Mouse (Mus musculus): ENCODE data around the gene Aldh3a1.
"Not testable (repeated sequence)": the region's sequence is repeated elsewhere in the genome, so short reads cannot be mapped to it uniquely, and the experiment has no call there.

The Aldh3a1 gene

DNA sequence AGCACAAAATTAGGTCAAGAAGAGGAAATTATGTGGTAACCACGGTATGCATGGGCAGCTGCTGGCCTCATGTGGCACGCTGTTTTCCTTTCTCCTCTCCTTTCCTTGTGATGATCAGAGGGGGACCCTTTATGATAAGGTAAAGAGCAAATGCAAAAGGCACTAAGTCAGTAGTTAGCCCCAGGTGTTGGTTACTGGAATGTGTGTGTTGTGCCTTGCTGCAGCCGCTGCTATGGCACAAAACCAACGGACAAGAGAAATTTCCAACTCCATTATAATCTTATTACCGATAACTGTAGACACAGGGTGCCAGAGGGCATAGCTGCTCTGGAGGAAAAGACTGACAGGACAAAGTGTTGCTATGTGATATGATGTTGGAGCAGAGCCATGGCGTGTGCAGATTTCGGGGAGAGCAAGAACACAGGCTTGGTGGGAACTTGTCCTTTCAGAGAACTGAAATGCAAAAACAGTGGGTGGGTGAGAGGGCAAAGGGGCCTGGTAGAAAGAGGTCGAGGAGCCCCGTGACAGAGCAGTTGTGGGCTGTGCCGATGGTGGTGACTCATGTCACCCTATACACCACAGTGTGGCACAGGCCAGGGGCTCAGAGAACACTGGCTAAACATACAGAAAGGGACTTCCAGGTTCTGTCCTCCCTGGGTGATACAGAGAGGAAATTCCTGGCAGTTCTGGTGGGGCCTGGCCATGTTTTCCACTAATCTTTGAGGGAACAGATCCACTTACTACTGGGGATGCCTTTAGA, at the start of gene Aldh3a1:
TSS of gene Aldh3a1 (plus strand) at position 51 of the 760 bp plus-strand sequence.
- DNase-seq (ENCODE audit: low read depth, low spot score), result no peak

DNA sequence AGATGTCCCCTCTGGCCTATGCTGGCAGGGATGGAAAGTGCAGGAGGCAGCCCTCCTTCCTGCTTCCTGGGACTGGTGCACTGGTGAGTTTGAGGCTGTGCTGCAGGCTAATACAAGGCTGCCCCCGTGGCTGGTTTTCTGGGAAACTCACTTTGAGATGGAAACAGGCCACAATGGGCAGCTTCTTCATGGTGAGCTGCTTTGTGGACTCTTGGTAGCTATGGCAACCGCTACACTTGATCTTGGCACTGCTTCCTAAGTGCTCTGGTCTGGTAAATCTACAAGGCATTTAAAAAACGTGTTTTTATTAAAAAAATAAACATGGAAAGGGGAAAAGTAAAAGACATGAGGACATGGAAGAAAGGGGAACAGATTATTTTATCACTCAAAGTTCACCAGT, 49.2 kb upstream of the Aldh3a1 start:
- DNase-seq (ENCODE audit: low read depth, low spot score), result no peak

- DNase-seq (ENCODE audit: low read depth, low spot score), result no peak
These were observed 47.3 kb upstream of the Aldh3a1 start for GRCm38 (mm10) chr11:61159796-61160732.

GRCm38 (mm10) chr11:61161121-61161520, 46.2 kb upstream of the Aldh3a1 start:
- no peak for DNase-seq (ENCODE audit: low read depth, low spot score)

GRCm38 (mm10) chr11:61162776-61163175, 44.6 kb upstream of the Aldh3a1 start:
- no peak for DNase-seq (ENCODE audit: low read depth, low spot score)

- no peak for DNase-seq (ENCODE audit: low read depth, low spot score)
These were observed 44.0 kb upstream of the Aldh3a1 start for GRCm38 (mm10) chr11:61163341-61163740.

DNA sequence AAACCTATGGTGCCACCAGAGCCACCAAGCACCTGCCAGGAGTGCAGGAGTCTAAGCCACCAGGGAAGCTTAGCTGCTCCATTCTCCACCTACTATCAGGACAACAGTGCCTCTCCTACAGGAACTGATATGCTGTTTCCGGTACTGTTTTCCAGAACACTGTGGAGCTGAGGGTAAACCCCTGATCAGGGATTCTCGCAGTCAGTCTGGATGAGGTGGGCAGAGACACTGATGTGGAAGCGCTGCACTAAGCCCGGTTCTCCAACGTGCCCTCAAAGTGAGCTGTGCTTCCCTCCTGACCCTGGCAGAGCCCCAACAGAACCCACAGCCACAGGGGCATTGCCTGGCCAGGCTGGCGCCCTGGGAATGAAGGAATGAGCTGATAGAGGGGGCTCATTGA, 43.0 kb upstream of the Aldh3a1 start:
- DNase-seq (ENCODE audit: low read depth, low spot score), result no peak

GRCm38 (mm10) chr11:61164881-61165280, 42.5 kb upstream of the Aldh3a1 start:
- no peak for DNase-seq (ENCODE audit: low read depth, low spot score)

- DNase-seq (ENCODE audit: low read depth, low spot score), result no peak
These were observed 37.2 kb upstream of the Aldh3a1 start for GRCm38 (mm10) chr11:61170184-61170583.

- not testable (repeated sequence) for DNase-seq (ENCODE audit: low read depth, low spot score)
These were observed 33.9 kb upstream of the Aldh3a1 start for GRCm38 (mm10) chr11:61173477-61173876.

DNA sequence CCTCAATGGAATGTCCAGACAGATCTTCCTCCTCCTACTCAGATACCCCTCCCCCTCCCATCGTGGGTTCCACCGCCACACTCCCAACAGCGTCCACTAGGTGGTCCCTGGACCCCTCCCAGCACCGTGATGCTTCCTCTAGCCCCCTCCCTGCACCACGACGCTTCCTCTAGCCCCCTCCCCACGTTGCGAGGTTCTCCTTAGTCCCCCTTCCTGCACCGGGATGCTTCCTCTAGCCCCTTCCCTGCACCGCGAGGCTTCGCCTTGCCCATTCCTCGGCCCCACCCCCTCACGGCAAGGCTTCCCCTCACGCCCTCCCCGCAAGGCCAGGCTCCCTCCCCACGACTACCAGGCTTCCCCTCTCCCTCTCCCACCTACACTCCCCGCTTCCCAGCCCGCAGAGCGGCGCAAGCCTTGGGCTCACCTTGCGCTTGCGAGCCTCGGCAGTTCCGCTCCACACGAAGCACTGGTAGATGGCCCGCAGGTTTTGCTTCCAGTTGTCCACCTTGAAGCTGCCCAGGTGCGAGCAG, 33.0 kb upstream of the Aldh3a1 start:
- DNase-seq (ENCODE audit: low read depth, low spot score), result peak; percentile 29

DNA sequence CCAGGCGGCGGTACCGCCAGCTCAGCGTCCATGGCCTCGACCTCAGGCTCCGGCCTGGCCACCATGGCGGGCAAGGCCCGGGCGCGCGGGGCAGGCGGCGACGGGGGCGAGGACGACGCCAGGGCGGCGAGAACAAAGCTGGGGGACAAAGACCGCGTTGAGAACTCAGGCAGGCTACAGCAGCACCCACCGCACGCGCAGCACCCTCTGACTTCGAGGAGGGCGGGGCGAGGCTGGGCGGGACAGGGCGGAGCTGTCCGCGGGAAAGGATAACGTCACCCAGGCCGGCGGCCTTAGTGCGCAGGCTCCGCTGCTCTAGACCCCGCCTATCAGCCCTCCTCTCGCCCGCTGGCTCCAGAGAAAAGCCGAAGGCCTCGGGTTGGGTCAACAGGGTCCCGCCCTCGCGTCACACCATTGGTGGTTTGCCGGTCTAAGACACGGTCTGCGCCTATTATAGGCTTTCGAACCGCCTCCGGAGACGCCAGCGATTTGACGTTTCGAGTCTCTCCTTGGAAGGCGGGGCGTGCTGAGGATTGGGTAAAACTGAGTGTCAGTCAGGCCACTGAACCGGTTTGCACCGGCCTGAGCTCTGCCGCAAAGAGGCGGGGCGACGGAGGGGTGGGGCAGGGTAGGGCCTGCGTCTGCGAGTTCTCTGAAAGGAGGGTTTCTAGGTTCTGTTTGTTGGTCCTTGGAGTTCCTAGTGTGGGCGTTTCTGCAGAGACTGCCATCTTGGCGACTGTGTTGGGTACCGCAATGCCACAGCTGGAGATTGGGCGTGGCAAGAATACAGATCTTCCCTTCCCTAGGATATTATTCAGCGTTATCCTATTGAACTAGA, 32.3 kb upstream of the Aldh3a1 start, which contains the start of gene Usp22:
TSS of gene Usp22 (minus strand) at position 235 of the 838 bp plus-strand sequence.
- DNase-seq (ENCODE audit: low read depth, low spot score), result peak; percentile 99

- DNase-seq (ENCODE audit: low read depth, low spot score), result no peak
These were observed 31.6 kb upstream of the Aldh3a1 start for GRCm38 (mm10) chr11:61175778-61176177.

GRCm38 (mm10) chr11:61176321-61176720, 31.0 kb upstream of the Aldh3a1 start:
- DNase-seq (ENCODE audit: low read depth, low spot score), result no peak

GRCm38 (mm10) chr11:61180361-61180760, 27.0 kb upstream of the Aldh3a1 start:
- no peak for DNase-seq (ENCODE audit: low read depth, low spot score)

DNA sequence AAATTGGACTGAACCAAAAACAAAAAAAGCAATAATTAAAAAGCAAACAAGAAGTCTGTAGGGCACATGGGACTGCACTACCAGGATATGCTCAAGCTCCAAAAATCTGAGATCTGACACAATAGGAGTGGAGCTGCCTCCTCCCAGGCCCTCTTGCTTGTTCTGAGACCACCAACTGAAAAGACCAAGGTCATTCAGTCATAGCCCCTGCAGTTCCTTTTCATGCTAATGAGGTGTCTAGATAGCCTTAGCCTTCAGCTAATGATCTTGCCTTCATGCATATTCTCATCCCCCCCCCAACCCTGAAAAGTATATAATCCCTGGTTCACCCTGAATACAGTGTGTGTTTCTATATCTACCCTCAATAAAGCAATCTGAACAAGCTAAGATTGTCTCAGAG, 25.7 kb upstream of the Aldh3a1 start:
- DNase-seq (ENCODE audit: low read depth, low spot score), result no peak

GRCm38 (mm10) chr11:61183820-61184219, 23.5 kb upstream of the Aldh3a1 start:
- no peak for DNase-seq (ENCODE audit: low read depth, low spot score)

- no peak for DNase-seq (ENCODE audit: low read depth, low spot score)
These were observed 16.6 kb upstream of the Aldh3a1 start for GRCm38 (mm10) chr11:61190776-61191175.

DNA sequence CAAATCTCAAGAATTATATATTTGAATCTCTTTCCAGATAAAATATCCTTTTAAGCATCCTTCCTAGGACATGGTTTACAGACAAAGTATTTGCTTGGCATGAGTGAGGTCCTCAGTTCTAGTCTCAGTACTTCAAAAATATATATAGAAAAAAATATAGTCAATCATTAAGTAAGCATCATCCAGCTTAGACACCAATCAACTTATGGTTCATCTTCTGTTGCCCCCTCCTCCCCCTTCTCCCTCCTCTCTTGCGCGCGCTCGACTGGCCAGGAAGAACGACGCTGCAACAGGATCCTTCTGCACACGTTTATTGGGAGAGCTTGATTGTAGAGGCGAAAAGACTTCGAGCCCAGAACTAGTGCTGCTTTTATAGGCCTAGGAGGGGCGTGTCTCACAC, 15.2 kb upstream of the Aldh3a1 start:
- not testable (repeated sequence) for DNase-seq (ENCODE audit: low read depth, low spot score)

DNA sequence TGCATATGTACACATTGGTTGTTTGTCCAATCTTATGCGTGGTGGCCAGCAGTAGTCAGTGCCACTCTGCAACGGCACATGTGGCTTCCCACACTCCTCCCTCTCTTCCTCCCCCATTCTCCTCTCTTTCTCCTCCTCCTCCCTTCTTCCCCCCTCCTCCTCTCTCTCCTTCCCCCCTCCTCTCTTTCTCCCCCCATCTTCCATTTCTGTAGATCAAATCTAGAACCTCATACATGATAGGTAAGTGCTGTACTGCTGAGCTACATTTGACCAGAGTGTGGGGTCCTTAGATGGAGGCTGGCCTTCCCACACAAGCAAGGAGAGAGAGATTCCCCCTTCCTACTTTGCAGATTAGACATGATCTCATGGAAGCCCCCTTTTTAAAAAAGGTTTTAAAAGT, 14.6 kb upstream of the Aldh3a1 start:
- no peak for DNase-seq (ENCODE audit: low read depth, low spot score)

GRCm38 (mm10) chr11:61193392-61193791, 13.9 kb upstream of the Aldh3a1 start:
- peak; percentile 57 for DNase-seq (ENCODE audit: low read depth, low spot score)
